Mouse (Mus musculus) left cerebral cortex, postnatal 36 days (tissue): ENCODE measurements at regions not wholly inside any gene's neighbourhood (a gene's known extent, or its start where the extent isn't known, plus 50 kb on each side); places are given as distances from the start of the nearest gene placed in this dataset.
A peak's percentile ranks its signal among the peaks of the same experiment; 100 is the strongest.

Experiments used
- DNase-seq, 2 experiments: peaks; one replicate each; pipeline ENCODE4 v3.0.0; 2021 to 2022; ENCODE audit warnings: low spot score in 2 of 2, mixed read lengths in 1 of 2
- intact Hi-C: fragments of 180-260 bp; cut with DNase I; formaldehyde crosslinking; loops from one replicate; pipeline ENCODE4 v1.15.1; 2025

GRCm38 (mm10) chr3:33498645-33499044 lies 301.0 kb upstream of the Ttc14 start:
- no peak for DNase-seq
- intact Hi-C loops: no loop called here

DNA sequence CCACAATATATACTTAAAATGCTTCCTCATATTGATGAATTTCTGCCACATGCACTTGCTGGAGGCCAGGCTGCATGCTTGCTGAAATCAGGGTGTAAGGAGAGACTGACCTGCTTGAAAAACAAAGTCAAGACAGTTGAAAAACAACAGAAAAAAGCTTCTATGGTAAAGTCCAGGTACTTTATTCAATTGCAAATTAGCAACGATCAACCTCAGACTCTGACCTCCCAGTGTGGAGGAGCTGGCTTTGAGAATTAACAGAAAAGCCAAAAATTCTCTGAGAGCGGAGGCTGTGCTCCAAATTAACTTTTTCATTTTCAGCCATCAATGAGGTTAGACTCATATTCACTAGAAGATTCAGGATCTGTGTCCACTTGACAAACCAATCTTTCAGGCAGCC lies 291.4 kb upstream of the Ttc14 start:
- intact Hi-C loops: no loop called here
- DNase-seq: no peak

- no peak for DNase-seq
- intact Hi-C loops: loop anchor here (10.0 kb wide), 1 partner anchor 201 kb away; no protein-coding TSS in a partner anchor
Observed at GRCm38 (mm10) chr3:33544161-33544560, 255.5 kb upstream of the Ttc14 start.

GRCm38 (mm10) chr3:33562670-33563360 lies 236.8 kb upstream of the Ttc14 start:
- peak in 1 of 2 experiments; percentile 22 for DNase-seq

DNA sequence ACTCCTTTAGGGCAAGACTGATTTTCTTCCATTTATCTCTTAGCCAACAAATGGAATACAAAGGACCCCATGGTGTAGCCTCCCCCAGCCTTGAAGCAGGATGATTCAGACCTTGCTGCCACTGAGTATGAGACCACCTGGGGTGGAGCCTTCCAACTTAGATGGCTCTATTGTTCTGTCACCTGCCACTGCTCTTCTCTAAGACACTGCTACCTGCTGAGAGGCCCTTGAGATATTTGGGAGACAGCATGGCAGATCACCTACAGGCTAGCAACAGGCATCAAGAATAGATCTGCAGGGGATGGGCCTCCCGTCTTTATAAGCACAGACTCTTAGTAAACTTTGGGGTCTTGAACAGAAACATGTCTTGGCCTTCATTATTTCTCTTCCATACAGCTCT lies 219.0 kb upstream of the Ttc14 start:
- no peak for DNase-seq
- intact Hi-C loops: no loop called here

More at GRCm38 (mm10) chr3:33562670-33563360, 236.8 kb upstream of the Ttc14 start:
- intact Hi-C loops: no loop called here

DNA sequence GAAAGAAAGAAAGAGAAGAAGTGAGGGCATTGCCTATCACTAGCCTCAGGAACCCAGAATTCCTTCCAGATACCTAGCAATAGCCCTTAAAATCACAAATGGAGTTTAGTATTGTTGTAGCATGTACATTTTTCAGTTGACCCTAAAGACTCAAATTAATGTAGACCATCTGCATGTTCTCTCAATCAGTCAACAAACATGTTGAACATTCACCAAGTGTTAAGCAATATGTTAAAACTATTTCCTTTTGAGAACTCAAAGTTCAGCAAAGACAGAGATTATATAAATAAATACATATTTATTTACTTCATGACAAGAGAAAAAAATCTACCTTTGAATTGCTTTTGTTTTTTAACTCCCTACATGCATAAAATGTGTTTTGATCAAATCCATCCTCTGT lies 185.4 kb upstream of the Ttc14 start:
- no peak for DNase-seq
- intact Hi-C loops: no loop called here

DNA sequence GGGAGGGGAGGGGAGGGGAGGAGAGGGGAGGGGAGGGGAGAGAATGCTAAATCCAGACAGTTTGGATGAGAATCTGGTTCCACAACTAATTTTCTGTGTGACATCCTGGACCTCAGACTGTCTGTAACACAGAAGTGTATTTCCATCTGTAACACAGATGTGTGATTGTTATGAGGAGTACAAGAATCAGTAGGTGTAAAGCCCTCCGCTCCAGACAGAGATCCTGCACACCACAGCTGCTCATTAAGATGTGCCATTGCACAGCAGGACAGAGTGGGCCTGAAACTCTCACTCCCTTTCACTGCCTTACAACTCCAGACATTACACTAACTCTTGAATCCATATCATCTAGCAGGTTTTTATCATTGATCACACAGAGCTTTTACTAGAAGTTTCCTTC lies 182.8 kb upstream of the Ttc14 start:
- no peak for DNase-seq
- intact Hi-C loops: no loop called here

DNA sequence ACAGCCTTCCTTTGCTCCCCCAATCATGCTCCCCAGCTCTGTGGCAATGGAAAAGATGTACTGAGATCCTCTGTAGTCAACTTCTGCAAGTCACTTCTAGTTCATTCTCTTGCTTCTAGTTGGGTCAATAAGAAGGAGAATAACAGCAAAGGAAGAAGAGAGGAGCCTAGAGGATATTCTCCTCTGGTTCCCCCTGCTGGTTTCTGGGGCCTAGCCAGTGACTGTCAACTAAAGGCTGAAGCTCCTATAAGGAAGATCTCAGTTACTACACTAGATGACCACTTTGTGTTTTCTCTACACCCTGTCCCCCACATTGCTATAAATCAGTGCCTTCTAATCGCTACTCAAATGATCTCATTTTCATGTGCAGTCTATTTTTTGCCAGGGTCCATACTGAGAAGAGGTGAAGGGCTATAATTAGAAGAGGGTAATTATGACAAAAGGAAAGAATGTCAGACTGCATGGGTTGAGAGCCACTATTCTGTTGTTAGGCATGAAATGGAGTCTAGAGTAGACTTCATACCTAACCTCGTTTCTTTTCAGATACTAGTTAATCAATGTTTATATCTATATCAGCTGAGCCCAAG lies 166.6 kb upstream of the Ttc14 start:
- DNase-seq: no peak
- intact Hi-C loops: no loop called here

DNA sequence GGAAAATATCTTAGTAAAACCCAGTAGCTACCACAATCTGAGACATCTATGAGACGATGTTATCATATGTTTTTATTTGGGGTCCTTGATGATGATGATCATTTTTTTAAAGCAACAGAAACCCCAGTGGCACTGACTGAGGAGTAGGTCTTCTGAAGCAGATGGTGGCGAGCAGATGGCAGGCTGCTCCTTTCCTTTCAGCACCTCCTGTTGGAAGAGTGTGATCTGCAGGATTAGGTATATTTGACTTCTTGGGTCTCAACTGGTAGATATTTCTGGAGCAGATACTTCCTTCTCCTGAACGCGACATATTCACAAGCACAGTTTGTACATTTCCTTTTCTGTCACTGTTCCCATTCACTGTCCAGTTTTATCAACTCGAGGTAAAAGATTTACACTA lies 141.0 kb upstream of the Ttc14 start:
- DNase-seq: peak; percentile 56 to 58
- intact Hi-C loops: no loop called here
